Mouse (Mus musculus): ENCODE data around the gene Rsph3a. TPM values are rescaled to one million over a fixed set of nuclear protein-coding genes. Genes with fewer than 3 reads are reported as not detected.
"Not testable (repeated sequence)": the region's sequence is repeated elsewhere in the genome, so short reads cannot be mapped to it uniquely, and the experiment has no call there.

Gene Rsph3a
- polyA plus RNA-seq, 1 experiment from 2014 or later: 61.3 TPM

DNA sequence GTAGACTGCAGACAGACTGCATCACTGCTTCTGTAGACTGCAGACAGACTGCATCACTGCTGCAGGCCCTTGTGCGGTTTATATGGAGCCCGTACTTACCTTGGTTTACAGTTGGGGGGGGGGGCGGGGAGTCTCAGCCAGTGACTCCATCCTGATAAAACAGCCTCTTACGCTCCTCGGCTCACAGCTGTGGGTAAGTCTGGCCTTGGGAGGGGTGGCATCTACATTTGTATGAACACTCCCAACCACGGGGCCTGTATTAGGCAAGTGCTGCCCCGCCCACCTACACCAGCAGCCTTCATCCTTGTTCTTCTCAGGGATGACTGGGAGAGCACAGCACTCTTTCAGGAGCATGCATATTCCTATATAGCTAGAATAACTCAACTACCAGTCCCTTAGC is 41.6 kb downstream of the Rsph3a start:
- not testable (repeated sequence) for H3K9ac ChIP-seq; H3K4me3 ChIP-seq (replicated peaks); H3K27me3 ChIP-seq; H3K9me3 ChIP-seq (replicated peaks); H3K4me1 ChIP-seq; ATAC-seq (replicated peaks; ENCODE audit: low FRiP score); H3K4me2 ChIP-seq; H3K27ac ChIP-seq; H3K36me3 ChIP-seq
- 78% methylated on average over 7 of the region's 7 CpGs for WGBS

DNA sequence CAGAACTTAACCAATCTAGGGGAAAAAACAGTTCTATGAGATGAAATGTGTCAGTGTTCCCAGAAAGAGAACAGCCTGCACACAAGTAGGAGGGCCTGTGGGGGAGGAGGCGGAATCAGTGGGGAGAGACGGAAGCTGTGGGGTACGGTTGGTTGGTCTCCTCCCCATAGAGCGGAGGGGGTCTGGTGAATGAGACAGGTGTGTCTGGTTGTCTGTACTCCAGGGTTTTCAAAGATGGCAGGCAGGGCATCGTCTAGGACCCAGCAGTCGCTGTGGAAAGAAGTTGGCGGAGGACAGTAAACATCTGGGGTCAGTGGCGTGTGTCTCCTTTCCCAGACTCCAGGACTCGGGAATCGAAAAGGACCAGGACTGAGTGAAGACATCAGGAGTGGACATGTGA is 57.8 kb downstream of the Rsph3a start:
- not testable (repeated sequence) for H3K4me3 ChIP-seq (replicated peaks); H3K4me1 ChIP-seq; H3K27ac ChIP-seq; H3K4me2 ChIP-seq; H3K9ac ChIP-seq; H3K36me3 ChIP-seq; H3K9me3 ChIP-seq (replicated peaks); H3K27me3 ChIP-seq
- ATAC-seq (replicated peaks; ENCODE audit: low FRiP score): peak; percentile 77
- WGBS: 45% methylated on average over 10 of the region's 10 CpGs

DNA sequence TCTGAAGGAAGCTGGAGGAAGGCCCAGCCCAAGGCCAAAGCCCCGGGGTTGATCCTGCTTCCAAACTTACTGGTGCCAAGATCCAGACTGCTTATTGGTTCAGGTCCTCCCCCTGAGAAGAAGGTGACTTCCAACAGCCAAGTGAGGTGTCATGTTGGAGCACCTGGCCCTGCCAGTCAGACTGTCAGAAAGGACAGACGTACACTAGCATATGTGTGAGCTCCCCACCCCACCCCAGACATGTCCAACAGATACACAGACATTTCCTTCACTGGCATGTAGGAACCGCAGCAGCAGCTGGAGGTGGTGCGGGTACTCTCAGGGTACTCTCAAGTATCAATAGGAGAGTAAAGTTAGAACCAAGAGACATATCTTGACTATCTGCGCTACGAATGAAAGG is 61.4 kb downstream of the Rsph3a start:
- H3K4me2 ChIP-seq; H3K9me3 ChIP-seq (replicated peaks); H3K4me3 ChIP-seq (replicated peaks); H3K27me3 ChIP-seq; H3K4me1 ChIP-seq; H3K9ac ChIP-seq; H3K36me3 ChIP-seq; H3K27ac ChIP-seq; ATAC-seq (replicated peaks; ENCODE audit: low FRiP score): not testable (repeated sequence)
- WGBS: 100% methylated on average over 1 of the region's 6 CpGs

DNA sequence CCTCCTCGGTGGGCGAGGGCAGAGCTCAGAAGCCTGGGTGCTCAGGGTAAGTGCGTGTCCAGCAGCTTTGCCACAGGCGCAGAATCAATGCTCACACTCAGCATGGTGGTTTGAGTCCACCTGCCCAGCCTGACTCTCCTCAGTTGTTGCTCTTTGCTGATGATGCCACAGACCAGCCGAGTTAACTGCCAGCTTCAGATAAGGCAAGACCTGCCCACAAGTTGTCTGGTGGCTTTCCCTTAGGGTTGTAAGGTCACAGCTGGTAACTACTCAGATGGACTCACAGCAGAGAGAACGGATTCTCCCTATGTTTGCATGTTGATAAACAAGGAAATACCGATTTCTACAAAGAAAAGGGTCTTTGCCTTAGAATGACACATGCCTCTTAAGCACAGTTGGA is 64.2 kb downstream of the Rsph3a start:
- H3K9ac ChIP-seq; ATAC-seq (replicated peaks; ENCODE audit: low FRiP score); H3K4me1 ChIP-seq; H3K36me3 ChIP-seq; H3K4me2 ChIP-seq; H3K4me3 ChIP-seq (replicated peaks); H3K9me3 ChIP-seq (replicated peaks); H3K27ac ChIP-seq; H3K27me3 ChIP-seq: not testable (repeated sequence)
- WGBS: 71% methylated on average over 7 of the region's 7 CpGs

DNA sequence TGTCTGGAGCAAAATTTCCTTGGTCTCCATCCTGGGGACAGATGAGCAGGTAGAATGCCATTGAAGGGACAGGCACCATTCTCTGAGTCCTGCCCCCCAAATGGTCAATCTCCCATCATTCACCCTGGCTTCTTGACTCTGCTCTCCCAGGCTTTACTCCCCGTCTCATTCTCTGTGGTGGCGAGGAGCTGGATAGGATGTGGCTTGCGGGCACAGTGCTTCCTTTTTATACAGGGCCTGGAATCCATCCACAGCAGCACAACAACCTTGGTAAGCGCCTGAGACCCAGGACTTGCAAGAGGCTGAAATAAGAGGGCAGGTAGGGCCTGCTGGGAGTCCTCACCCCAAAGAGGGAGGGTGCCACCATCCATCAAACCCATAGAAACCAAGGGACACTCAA is 68.6 kb downstream of the Rsph3a start:
- not testable (repeated sequence) for H3K36me3 ChIP-seq; H3K27ac ChIP-seq; H3K4me1 ChIP-seq; ATAC-seq (replicated peaks; ENCODE audit: low FRiP score); H3K4me2 ChIP-seq; H3K27me3 ChIP-seq; H3K9me3 ChIP-seq (replicated peaks); H3K4me3 ChIP-seq (replicated peaks); H3K9ac ChIP-seq
- WGBS: 98% methylated on average over 4 of the region's 4 CpGs

DNA sequence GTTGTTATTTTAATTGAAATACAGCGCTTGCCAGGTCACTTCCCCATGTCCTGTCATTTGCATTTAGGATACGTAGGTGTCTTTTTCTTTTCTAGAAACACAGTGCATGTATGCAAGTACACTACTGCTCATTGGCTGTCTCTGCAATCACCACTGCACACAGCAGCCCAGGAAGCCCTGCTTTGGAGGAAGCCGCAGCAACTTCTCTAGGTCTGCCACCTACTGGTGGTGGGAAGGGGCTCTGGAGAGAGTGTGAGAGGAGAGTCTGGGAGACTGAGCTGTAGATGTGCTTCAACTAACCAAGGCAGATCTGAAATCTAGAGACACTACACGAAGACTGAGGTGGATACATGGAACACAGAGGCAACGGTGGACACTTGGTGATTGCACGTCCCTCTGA is 77.3 kb downstream of the Rsph3a start:
- WGBS: no CpG with 5 or more reads among the region's 6 CpGs
- H3K27me3 ChIP-seq; H3K36me3 ChIP-seq; H3K9ac ChIP-seq; H3K4me3 ChIP-seq (replicated peaks); H3K4me1 ChIP-seq; H3K4me2 ChIP-seq; H3K27ac ChIP-seq; H3K9me3 ChIP-seq (replicated peaks): not testable (repeated sequence)
- ATAC-seq (replicated peaks; ENCODE audit: low FRiP score): 0 out of 2 replicates have a peak, but pooled peaks have one; percentile 76

DNA sequence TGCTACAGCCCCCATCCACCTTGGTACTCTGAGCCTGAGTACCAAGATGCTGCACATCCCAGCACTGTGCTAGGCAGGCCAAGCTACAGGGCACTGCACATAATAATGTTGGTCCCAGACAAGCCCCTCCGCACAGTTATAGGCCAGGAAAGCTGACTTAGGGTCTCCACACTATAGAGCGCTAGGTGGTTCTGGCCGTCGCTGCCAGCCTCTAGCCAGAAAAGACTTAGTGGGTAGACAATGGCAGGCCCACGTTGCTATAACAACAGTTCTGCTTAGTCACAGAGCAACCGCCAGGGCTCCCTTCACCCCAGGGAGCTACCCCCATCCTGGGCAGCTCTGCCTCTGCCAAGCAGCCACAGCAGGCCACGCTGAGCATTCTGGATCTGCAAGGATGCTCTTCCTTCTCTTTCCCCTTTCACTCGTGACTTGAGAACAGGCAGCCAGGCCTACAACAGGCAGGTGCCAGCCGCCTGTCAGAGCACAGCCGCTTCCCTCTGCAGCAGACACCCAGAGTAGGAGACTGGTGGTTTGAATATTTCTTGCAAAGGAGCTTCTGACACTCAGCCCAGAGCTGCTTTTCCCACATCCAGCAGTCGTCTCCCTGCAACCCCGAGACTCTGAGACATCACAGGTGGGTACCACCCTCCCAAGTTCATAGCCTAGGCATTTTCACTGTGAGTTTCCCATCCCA is 82.2 kb downstream of the Rsph3a start:
- no CpG with 5 or more reads among the region's 12 CpGs for WGBS
- not testable (repeated sequence) for H3K4me1 ChIP-seq; H3K27me3 ChIP-seq; H3K9ac ChIP-seq; ATAC-seq (replicated peaks; ENCODE audit: low FRiP score); H3K4me3 ChIP-seq (replicated peaks); H3K27ac ChIP-seq; H3K36me3 ChIP-seq; H3K9me3 ChIP-seq (replicated peaks); H3K4me2 ChIP-seq

Other genes starting within 250 kb of the Rsph3a start
- 3.0 and 3.1 TPM in 2 replicates for gene Fndc1, start 118.3 kb upstream of the Rsph3a start, polyA plus RNA-seq (2015; fragmentation: Nextera tagmentation; extraction: Ambion mirVana)
- gene Tagap, start 19.6 kb upstream of the Rsph3a start, polyA plus RNA-seq (2015; fragmentation: Nextera tagmentation; extraction: Ambion mirVana): 0.51 and 0.84 TPM in 2 replicates
- gene Gm49673, start 202.2 kb downstream of the Rsph3a start, polyA plus RNA-seq (2015; fragmentation: Nextera tagmentation; extraction: Ambion mirVana): 0.26 and 0.57 TPM in 2 replicates
- gene Rnaset2a, start 202.5 kb downstream of the Rsph3a start, polyA plus RNA-seq (2015; fragmentation: Nextera tagmentation; extraction: Ambion mirVana): 43.8 and 45.0 TPM in 2 replicates
- gene Fgfr1op, start 219.9 kb downstream of the Rsph3a start, polyA plus RNA-seq (2015; fragmentation: Nextera tagmentation; extraction: Ambion mirVana): 38.7 and 42.0 TPM in 2 replicates

Data from kidney, embryonic 15.5 days (tissue).